Mouse (Mus musculus) MEL-GATA-1-ER (cell line): Measurements from ENCODE around the gene Gramd1b.

ENCODE experiments used
- DNase-seq: peaks from one replicate; pipeline ENCODE4 v3.0.0-alpha.2; 2012; ENCODE audit warnings: low read depth; ENCODE audit errors: extremely low read depth

Gramd1b gene

GRCm38 (mm10) chr9:40426282-40426964 is 104.8 kb downstream of the Gramd1b start:
- no peak for DNase-seq

- no peak for DNase-seq
Observed at GRCm38 (mm10) chr9:40424874-40425273, 106.3 kb downstream of the Gramd1b start.

GRCm38 (mm10) chr9:40423427-40423867 is 107.7 kb downstream of the Gramd1b start:
- DNase-seq: no peak

- DNase-seq: no peak
Observed at GRCm38 (mm10) chr9:40422368-40423057, 108.7 kb downstream of the Gramd1b start.

GRCm38 (mm10) chr9:40420652-40421335 is 110.4 kb downstream of the Gramd1b start:
- no peak for DNase-seq

- no peak for DNase-seq
Observed at GRCm38 (mm10) chr9:40418803-40419202, 112.4 kb downstream of the Gramd1b start.

- no peak for DNase-seq
Observed at GRCm38 (mm10) chr9:40416150-40416549, 115.0 kb downstream of the Gramd1b start.

- DNase-seq: no peak
Observed at GRCm38 (mm10) chr9:40414904-40415766, 116.0 kb downstream of the Gramd1b start.

GRCm38 (mm10) chr9:40414498-40414903 is 116.7 kb downstream of the Gramd1b start:
- DNase-seq: no peak

- no peak for DNase-seq
Observed at GRCm38 (mm10) chr9:40413601-40414000, 117.6 kb downstream of the Gramd1b start.

GRCm38 (mm10) chr9:40412931-40413330 is 118.3 kb downstream of the Gramd1b start:
- DNase-seq: no peak

- no peak for DNase-seq
Observed at GRCm38 (mm10) chr9:40412246-40412645, 118.9 kb downstream of the Gramd1b start.

GRCm38 (mm10) chr9:40410895-40411294 is 120.3 kb downstream of the Gramd1b start:
- no peak for DNase-seq

GRCm38 (mm10) chr9:40409071-40409470 is 122.1 kb downstream of the Gramd1b start:
- no peak for DNase-seq

GRCm38 (mm10) chr9:40408415-40408814 is 122.8 kb downstream of the Gramd1b start:
- no peak for DNase-seq

- DNase-seq: no peak
Observed at GRCm38 (mm10) chr9:40407876-40408275, 123.3 kb downstream of the Gramd1b start.

GRCm38 (mm10) chr9:40405804-40406203 is 125.4 kb downstream of the Gramd1b start:
- no peak for DNase-seq

GRCm38 (mm10) chr9:40405263-40405662 is 125.9 kb downstream of the Gramd1b start:
- DNase-seq: no peak

- no peak for DNase-seq
Observed at GRCm38 (mm10) chr9:40404637-40405036, 126.5 kb downstream of the Gramd1b start.

GRCm38 (mm10) chr9:40403750-40404149 is 127.4 kb downstream of the Gramd1b start:
- no peak for DNase-seq

GRCm38 (mm10) chr9:40401818-40402217 is 129.4 kb downstream of the Gramd1b start:
- DNase-seq: no peak
